ENCODE assay signal across 20 mouse cellular contexts in the genomic region with DNA sequence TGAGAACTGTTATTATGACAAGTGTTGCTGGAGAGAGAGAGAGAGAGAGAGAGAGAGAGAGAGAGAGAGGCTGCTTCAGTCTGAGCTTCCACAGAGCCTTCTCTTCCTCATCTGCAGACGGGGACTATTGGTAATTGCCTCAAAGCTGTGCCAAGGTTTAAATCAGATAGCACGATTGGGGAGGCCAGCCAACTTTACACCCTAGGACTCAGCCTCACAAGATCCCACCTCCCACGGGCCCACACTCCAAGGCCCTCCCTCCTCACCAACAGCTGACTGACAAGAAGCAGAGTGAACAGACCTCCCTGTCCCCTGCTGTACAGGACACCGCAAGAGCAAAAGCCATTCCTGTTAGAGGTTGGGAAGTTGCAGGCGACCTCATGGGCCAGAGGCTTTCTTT. TPM values are rescaled to one million over a fixed set of nuclear protein-coding genes. Genes with fewer than 3 reads are reported as not detected.
DNase-seq lines count a peak whose midpoint lies in the region; ATAC-seq lines count a peak whose summit lies in the region.
"Had no signal": no experiment of that assay in that cellular context is flagged by ENCODE, and none has a peak within 500 bp of the region (broad histone marks: within the 10 kb centered on the region; RNA-seq: fewer than 3 reads in every experiment).

No protein-coding gene starts in this region.

- DNase-seq in heart, postnatal 36 days, result no peak
- DNase-seq in lung, postnatal 4 days, result no peak
- no peak for DNase-seq in cerebellum, adult 9-10 months
- DNase-seq: adrenal gland, postnatal 10 days; cerebellum, postnatal 10 days; heart, adult 11 months; heart, postnatal 4 days; thymus, adult 2 months had no signal

- H3K4me2 ChIP-seq in heart, embryonic 12.5 days, result no peak overlapping the region
- H3K4me2 ChIP-seq in lung, embryonic 15.5 days, result no peak overlapping the region
- H3K4me2 ChIP-seq in stomach, embryonic 16.5 days (ENCODE audit: low read depth, low read length), result no peak overlapping the region
- H3K4me2 ChIP-seq: kidney, embryonic 15.5 days; limb, embryonic 15.5 days; neural tube, embryonic 13.5 days had no signal

- no peak overlapping the region for H3K4me3 ChIP-seq in heart, embryonic 12.5 days
- H3K4me3 ChIP-seq in lung, embryonic 15.5 days, result no peak overlapping the region
- peak overlapping the region; percentile 45 for H3K4me3 ChIP-seq in brown adipose tissue, adult 24 weeks (ENCODE audit: insufficient read depth, low read depth, low read length)
- H3K4me3 ChIP-seq in stomach, embryonic 16.5 days (replicated peaks; ENCODE audit: low read length), result no peak overlapping the region
- H3K4me3 ChIP-seq: kidney, embryonic 15.5 days; left cerebral cortex, adult 2 months; limb, embryonic 15.5 days; midbrain, embryonic 10.5 days; neural tube, embryonic 13.5 days had no signal

- H3K4me1 ChIP-seq in heart, embryonic 12.5 days (replicated peaks), result peaks cover 33% of the 10 kb centered on the region
- peaks cover 26% of the 10 kb centered on the region for H3K4me1 ChIP-seq in lung, embryonic 15.5 days
- peaks cover 19% of the 10 kb centered on the region for H3K4me1 ChIP-seq in brown adipose tissue, adult 24 weeks (ENCODE audit: control insufficient read depth, insufficient read depth, insufficient read length, low read length)
- H3K4me1 ChIP-seq in stomach, embryonic 16.5 days (ENCODE audit: control insufficient read depth, insufficient read depth, low read length), result peaks cover 10% of the 10 kb centered on the region; the same call in 1 of the 2 replicates
- H3K4me1 ChIP-seq: limb, embryonic 15.5 days; neural tube, embryonic 13.5 days had no signal

- WGBS in heart, embryonic 12.5 days, result 18% methylated on average over 5 of the region's 5 CpGs
- 39% methylated on average over 5 of the region's 5 CpGs for WGBS in lung, embryonic 15.5 days
- WGBS in stomach, embryonic 16.5 days, result 41% methylated on average over 5 of the region's 5 CpGs

- 0 out of 2 replicates have a peak, but pooled peaks have one; percentile 47 for ATAC-seq in heart, embryonic 12.5 days (ENCODE audit: insufficient number of reproducible peaks, low FRiP score)
- peak; percentile 36; the same call in 1 of the 2 replicates for ATAC-seq in lung, embryonic 15.5 days (ENCODE audit: borderline replicate concordance, extremely low read depth, low FRiP score, low TSS enrichment)
- peak; percentile 65; the same call in 1 of the 2 replicates for ATAC-seq in stomach, embryonic 16.5 days (ENCODE audit: insufficient read depth, low FRiP score)
- ATAC-seq: hindbrain, postnatal 0 days had no signal

- no peaks in the 10 kb centered on the region for H3K9me3 ChIP-seq in heart, embryonic 12.5 days (replicated peaks)
- H3K9me3 ChIP-seq in lung, embryonic 15.5 days, result no peaks in the 10 kb centered on the region
- no peaks in the 10 kb centered on the region for H3K9me3 ChIP-seq in stomach, embryonic 16.5 days (replicated peaks; ENCODE audit: control insufficient read depth, low read length)
- H3K9me3 ChIP-seq: kidney, embryonic 15.5 days; limb, embryonic 15.5 days; midbrain, embryonic 10.5 days; neural tube, embryonic 13.5 days had no signal

- H3K27me3 ChIP-seq in heart, embryonic 12.5 days (replicated peaks), result no peaks in the 10 kb centered on the region
- H3K27me3 ChIP-seq in lung, embryonic 15.5 days, result no peaks in the 10 kb centered on the region
- H3K27me3 ChIP-seq in stomach, embryonic 16.5 days (ENCODE audit: control insufficient read depth, insufficient read depth, low read length), result no peaks in the 10 kb centered on the region
- H3K27me3 ChIP-seq: kidney, embryonic 15.5 days; limb, embryonic 15.5 days; neural tube, embryonic 13.5 days had no signal

- no peak overlapping the region for H3K27ac ChIP-seq in heart, embryonic 12.5 days (ENCODE audit: poor library complexity, severe bottlenecking)
- no peak overlapping the region for H3K27ac ChIP-seq in lung, embryonic 15.5 days
- H3K27ac ChIP-seq in brown adipose tissue, adult 24 weeks (replicated peaks; ENCODE audit: low read depth, low read length), result no peak overlapping the region; the same call in 1 of the 2 replicates
- H3K27ac ChIP-seq in stomach, embryonic 16.5 days (ENCODE audit: low read length), result no peak overlapping the region
- H3K27ac ChIP-seq: hindbrain, postnatal 0 days; kidney, embryonic 15.5 days; left cerebral cortex, adult 2 months; limb, embryonic 15.5 days; midbrain, embryonic 10.5 days; neural tube, embryonic 13.5 days had no signal

- peaks cover 7% of the 10 kb centered on the region for H3K36me3 ChIP-seq in heart, embryonic 12.5 days
- no peaks in the 10 kb centered on the region; the same call in 1 of the 2 replicates for H3K36me3 ChIP-seq in lung, embryonic 15.5 days
- H3K36me3 ChIP-seq in stomach, embryonic 16.5 days (ENCODE audit: control insufficient read depth, insufficient read depth, low read length), result no peaks in the 10 kb centered on the region
- H3K36me3 ChIP-seq: G1E; kidney, embryonic 15.5 days; limb, embryonic 15.5 days; midbrain, embryonic 10.5 days; neural tube, embryonic 13.5 days had no signal

- intact Hi-C loops in heart, postnatal 36 days (cut with DNase I), result loop anchor here (2.0 kb wide), 1 partner anchor 15 kb away; no protein-coding TSS in a partner anchor

- 0 out of 2 replicates have a peak overlapping the region, but pooled peaks have one; percentile 5 for H3K9ac ChIP-seq in heart, embryonic 12.5 days
- no peak overlapping the region for H3K9ac ChIP-seq in lung, embryonic 15.5 days
- H3K9ac ChIP-seq in stomach, embryonic 16.5 days (ENCODE audit: low read length), result no peak overlapping the region
- H3K9ac ChIP-seq: kidney, embryonic 15.5 days; limb, embryonic 15.5 days; neural tube, embryonic 13.5 days had no signal

RNA-seq across cellular contexts. Expression of a gene that starts 6.6 kb away (rescaled TPM):
- polyA plus RNA-seq in heart, embryonic 12.5 days (2016; fragmentation: Nextera tagmentation; extraction: Ambion mirVana), result 47.6 and 51.6 TPM in 2 replicates
- total RNA-seq in heart, postnatal 36 days (2021), result 100 to 1,000 TPM; 133 to 159 TPM
- 71.2 and 74.7 TPM in 2 replicates for polyA plus RNA-seq in lung, embryonic 15.5 days (2015; fragmentation: Nextera tagmentation; extraction: Ambion mirVana)
- polyA plus RNA-seq in brown adipose tissue, adult 24 weeks (2012; ENCODE audit: insufficient read depth, insufficient read length, missing spikeins), result 53.4 and 61.0 TPM in 2 replicates
- 25.1 TPM in 2 replicates for polyA plus RNA-seq in stomach, embryonic 16.5 days (2015; fragmentation: Nextera tagmentation; extraction: Ambion mirVana)
- total RNA-seq: monocyte, adult 5-6 weeks had no signal
- polyA plus RNA-seq: G1E had no signal
